Mouse (Mus musculus) embryo, embryonic 11.5 days (tissue): Measurements from ENCODE around the gene Sap18.
"Not testable (repeated sequence)": the region's sequence is repeated elsewhere in the genome, so short reads cannot be mapped to it uniquely, and the experiment has no call there.

Experiments used
- DNase-seq: peaks from one replicate; pipeline ENCODE4 v3.0.0-alpha.2; 2012; ENCODE audit warnings: low read depth, low spot score

Sap18 gene

DNA sequence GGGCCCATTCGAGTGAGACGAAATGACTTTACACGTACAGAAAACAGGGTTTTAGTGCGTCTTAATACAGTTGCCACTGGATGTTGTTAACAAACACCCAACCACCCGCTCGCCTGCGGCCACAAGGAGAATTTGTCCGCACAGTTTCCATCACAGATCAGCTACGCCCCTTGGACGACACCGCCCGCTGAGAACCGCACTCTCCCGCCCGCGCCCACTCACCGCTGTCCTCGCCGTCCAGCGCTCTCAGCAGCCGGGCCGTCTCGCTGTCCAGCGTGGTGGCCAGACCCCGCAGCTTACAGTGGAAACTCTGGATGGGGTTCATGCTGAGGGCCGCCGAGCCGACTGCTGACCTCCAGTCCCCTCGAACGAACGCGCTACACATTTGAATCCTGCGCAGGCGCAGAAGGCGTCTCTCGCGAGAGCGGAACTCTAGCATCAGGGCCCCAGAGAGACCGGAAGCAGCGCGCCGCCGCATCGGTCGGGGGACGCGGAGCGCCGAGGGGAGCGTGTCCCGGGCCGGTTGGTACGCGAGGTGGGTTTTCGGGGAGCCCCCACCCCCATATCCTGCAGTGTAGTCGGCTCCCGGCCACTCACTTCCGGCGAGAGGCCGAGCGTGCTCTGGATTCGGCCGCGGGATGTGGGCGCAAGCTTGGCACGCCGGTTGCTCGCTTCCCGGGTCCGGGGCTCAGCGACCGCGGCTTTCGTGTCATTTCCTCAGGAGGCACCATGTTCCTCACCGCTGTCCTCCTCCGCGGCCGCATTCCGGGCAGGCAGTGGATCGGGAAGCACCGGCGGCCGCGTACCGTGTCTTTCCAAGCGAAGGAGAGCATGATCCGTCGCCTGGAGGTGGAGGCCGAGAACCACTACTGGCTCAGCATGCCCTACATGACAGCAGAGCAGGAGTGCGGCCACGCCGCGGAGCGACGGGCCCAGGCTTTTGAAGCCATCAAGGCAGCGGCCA, 28.1 kb downstream of the Sap18 start, which contains the start of the genes Ska3 and Mrpl57:
TSS of gene Ska3 (minus strand) at position 398 of the 964 bp plus-strand sequence.
TSS of gene Mrpl57 (plus strand) at position 447 of the 964 bp plus-strand sequence.
- peak; percentile 96 for DNase-seq

GRCm38 (mm10) chr14:57827284-57827683, 29.3 kb downstream of the Sap18 start:
- no peak for DNase-seq

GRCm38 (mm10) chr14:57833526-57833925, 35.5 kb downstream of the Sap18 start:
- no peak for DNase-seq

DNA sequence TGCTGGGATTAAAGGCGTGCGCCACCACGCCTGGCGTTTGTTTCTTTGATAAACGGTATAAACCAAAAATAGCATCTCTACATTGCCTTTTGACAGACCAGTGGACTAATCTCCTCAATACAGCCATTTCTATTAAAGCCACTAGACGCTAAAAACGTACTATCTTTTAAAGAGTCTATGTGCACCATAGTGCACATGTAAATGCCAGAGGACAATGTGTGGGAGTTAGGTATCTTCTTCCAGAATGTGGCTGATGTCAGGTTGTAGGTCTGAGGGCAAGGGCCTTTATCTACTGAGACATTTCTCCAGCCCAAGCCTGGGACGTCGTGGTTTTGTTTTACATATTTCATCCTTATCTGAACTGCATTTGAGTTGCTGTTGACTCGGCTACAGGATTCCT, 37.2 kb downstream of the Sap18 start:
- DNase-seq: no peak

- DNase-seq: no peak
These were observed 46.6 kb downstream of the Sap18 start for GRCm38 (mm10) chr14:57844535-57844934.

DNA sequence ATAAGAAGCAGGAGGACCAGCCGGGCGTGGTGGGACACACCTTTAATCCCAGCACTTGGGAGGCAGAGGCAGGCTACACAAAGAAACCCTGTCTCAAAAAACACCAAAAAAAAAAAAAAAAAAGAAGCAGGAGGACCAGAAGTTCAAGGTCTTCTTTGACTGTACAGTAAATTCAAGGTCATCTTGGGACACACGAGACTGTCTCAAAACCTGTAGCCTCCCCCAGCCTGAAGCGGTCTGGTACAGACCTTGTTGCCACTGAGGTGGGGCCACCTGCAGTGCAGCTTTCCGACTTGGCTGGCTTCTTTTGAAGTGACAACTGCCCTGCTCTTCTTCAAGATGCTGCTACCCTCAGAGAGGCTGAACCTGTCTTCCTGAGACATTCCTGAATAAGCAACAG, 50.1 kb downstream of the Sap18 start:
- not testable (repeated sequence) for DNase-seq

DNA sequence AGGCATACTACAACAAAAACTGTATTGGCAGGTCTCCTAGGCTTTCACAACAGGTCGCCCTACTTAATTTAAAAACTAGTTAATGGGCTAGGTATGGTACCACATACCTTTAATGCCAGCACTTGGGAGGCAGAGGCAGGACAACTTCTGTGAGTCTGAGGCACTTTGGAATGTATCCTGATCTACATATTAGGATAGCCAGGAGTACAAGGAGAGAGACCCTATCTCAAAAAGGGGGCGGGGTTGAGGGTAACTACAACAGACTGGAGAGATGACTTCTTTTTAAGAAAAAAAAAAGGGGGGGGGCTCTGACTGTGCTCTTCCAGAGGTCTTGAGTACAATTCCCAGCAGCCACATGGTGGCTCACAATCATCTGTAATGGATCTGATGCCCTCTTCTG, 50.7 kb downstream of the Sap18 start:
- no peak for DNase-seq

DNA sequence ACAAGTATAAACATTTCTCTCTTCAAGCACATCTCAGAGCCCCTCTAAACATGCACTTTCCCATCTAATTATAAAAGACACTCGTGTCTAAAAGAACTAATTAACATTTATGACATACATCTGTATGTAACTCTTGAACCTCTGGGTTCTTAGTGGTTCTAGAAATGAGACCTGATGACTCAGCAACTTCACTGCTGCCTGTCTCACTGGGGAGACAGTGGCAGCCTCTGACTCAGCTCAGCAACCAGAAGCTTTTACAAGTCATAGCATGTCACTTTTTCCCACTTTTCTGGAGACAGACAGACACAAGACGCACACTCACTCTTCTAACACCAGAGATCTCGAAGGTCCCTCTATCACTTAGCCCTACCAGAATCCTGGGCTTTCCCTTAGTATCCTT, 52.4 kb downstream of the Sap18 start:
- DNase-seq: no peak

GRCm38 (mm10) chr14:57852961-57853360, 55.0 kb downstream of the Sap18 start:
- no peak for DNase-seq

DNA sequence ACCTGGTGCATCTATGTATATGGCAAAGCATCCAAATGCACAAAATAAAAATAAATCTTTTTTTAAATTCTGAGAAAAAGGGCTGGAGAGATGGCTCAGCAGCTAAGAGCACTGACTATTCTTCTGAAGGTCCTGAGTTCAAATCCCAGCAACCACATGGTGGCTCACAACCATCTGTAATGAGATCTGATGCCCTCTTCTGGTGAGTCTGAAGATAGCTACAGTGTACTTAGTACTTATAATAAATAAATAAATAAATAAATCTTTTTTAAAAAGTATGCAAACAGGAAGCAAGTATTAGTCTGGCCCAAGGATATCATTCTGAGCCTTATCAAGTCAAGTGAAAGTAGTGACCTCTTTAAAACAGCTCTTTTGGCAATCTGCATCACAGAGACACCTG, 58.1 kb downstream of the Sap18 start:
- not testable (repeated sequence) for DNase-seq
